Mouse (Mus musculus): ENCODE measurements around the gene Ndrg3.
"Not testable (repeated sequence)": the region's sequence is repeated elsewhere in the genome, so short reads cannot be mapped to it uniquely, and the experiment has no call there.

The Ndrg3 gene

GRCm38 (mm10) chr2:156939926-156940325 lies 51.9 kb downstream of the Ndrg3 start:
- DNase-seq (ENCODE audit: low read depth, low spot score) = not testable (repeated sequence)

GRCm38 (mm10) chr2:156937795-156938194 lies 54.1 kb downstream of the Ndrg3 start:
- no peak for DNase-seq (ENCODE audit: low read depth, low spot score)

DNA sequence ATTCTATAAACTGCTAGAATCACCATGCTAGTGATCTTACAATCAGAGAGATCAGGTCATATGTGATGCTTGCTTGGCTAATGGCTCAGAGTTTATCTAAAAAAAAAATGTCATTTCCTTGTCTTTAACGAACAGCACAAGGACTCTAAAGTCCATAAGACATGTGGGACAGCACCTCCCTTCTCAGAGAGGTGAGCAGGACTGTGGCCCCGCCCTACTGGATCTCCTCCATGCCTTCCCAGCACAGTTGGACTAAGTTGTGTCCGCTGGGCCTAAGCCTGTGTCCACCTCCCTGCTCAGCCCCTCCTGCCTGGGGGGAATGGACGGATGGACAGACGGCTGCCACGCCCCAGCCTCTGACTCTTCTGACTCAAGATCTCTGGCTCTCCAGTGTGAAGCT lies 56.9 kb downstream of the Ndrg3 start:
- DNase-seq (ENCODE audit: low read depth, low spot score) = no peak

DNA sequence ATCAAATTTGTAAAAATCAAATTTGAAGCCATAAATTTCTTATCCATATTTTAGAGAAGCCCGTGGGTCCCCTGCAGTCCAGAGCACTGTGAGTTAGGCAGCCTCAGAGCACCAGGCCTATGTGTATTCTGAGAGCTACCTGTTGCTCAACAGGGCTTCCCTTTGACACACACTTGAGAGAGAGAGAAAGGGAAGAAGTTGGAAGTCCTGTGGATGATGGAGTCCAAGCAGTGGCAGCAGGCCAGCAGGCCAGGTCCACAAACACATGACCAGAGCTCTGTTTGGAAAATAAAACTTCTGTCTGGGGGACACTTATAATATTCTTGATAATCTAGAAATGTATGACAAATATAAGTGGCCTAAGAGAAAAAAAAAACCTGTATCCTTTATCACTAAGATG lies 58.4 kb downstream of the Ndrg3 start:
- no peak for DNase-seq (ENCODE audit: low read depth, low spot score)

DNA sequence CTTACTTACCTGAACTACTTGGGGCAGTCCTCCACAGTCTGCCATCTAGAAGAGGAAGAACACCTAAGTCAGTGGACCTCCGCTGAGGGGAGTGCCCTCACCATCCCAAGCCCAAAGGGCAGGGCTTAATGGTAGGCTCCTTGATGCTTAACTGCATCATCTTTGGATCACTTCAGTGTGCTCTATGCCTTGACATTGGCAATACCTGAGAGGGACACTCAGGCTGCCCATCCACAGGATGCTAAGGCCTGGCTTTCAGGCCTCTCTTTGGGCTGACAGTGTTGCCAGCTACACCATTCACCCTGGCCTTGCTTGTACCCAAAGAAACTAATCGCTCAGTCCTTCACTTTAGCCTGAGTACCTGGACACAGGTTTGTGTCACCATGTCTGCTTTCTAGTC lies 60.4 kb downstream of the Ndrg3 start:
- no peak for DNase-seq (ENCODE audit: low read depth, low spot score)

- no peak for DNase-seq (ENCODE audit: low read depth, low spot score)
Observed at GRCm38 (mm10) chr2:156930549-156930948, 61.3 kb downstream of the Ndrg3 start.

DNA sequence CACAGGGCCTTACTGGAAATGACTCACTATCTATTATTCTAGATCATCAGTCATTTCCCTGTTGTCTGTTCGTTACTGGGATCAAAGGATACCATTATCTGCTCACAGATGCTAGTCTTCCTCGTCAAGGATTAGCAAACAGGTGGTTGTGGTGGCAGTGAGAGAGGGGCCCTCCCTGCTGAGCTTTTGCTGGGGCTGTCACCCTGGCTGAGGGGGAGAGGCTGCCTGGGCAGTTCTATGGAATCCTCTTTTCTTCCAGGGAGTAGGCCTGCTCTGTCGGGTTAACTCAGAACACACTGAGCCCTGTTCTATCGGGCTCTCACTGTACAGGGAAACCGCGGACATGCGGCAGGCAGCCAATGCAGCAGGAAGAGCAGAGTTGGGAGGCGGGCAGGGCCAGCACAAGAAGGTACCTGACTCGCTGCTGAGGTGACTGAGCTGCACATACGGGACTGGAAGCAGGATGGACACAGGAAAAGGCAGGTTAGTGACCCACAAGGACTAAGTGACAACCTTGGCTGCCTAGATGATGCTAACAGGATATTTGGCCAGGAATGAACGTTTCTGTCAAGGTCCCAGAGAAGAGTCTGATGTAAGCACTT lies 62.2 kb downstream of the Ndrg3 start:
- no peak for DNase-seq (ENCODE audit: low read depth, low spot score)

- DNase-seq (ENCODE audit: low read depth, low spot score) = no peak
Observed at GRCm38 (mm10) chr2:156928606-156929005, 63.2 kb downstream of the Ndrg3 start.

- no peak for DNase-seq (ENCODE audit: low read depth, low spot score)
Observed at GRCm38 (mm10) chr2:156927663-156928062, 64.2 kb downstream of the Ndrg3 start.

- not testable (repeated sequence) for DNase-seq (ENCODE audit: low read depth, low spot score)
Observed at GRCm38 (mm10) chr2:156925611-156926010, 66.2 kb downstream of the Ndrg3 start.

GRCm38 (mm10) chr2:156925075-156925474 lies 66.8 kb downstream of the Ndrg3 start:
- DNase-seq (ENCODE audit: low read depth, low spot score) = not testable (repeated sequence)

- no peak for DNase-seq (ENCODE audit: low read depth, low spot score)
Observed at GRCm38 (mm10) chr2:156924210-156924898, 67.5 kb downstream of the Ndrg3 start.

DNA sequence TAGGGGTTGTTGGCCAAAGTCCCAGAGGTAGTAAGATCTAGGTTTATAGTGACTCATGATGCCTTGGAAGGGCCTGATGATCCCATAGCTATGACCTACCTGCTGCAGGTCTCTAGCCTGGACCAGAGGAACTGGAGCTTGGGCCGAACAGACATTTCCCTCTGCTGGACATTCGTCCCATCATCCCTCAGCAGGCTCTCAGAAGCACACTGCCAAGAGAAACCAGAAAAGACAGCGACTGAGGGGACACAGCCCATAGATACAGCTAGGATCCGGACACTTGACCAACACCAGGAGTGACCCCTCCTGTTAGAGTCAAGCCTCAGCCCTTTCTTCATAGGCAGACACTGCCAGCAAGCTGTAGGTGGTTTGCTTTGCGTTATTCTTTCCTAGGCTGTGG lies 68.8 kb downstream of the Ndrg3 start:
- DNase-seq (ENCODE audit: low read depth, low spot score) = no peak

- DNase-seq (ENCODE audit: low read depth, low spot score) = no peak
Observed at GRCm38 (mm10) chr2:156919796-156920195, 72.1 kb downstream of the Ndrg3 start.

DNA sequence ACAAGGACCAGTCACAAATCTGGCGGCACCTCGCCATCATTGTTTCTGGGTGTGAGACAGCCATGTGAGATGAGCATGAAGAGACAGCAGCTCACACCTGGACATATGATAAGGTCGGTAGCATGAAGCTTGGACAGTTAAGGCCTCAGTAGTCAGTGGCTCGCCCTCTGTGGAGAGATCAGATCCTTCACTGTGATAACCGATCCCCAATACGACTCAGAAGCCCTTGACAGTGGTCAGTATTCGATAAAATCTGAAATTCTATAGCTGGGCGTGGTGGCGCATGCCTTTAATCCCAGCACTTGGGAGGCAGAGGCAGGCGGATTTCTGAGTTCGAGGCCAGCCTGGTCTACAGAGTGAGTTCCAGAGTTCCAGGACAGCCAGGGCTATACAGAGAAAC lies 72.7 kb downstream of the Ndrg3 start:
- DNase-seq (ENCODE audit: low read depth, low spot score) = not testable (repeated sequence)

- no peak for DNase-seq (ENCODE audit: low read depth, low spot score)
Observed at GRCm38 (mm10) chr2:156918562-156918961, 73.3 kb downstream of the Ndrg3 start.

DNA sequence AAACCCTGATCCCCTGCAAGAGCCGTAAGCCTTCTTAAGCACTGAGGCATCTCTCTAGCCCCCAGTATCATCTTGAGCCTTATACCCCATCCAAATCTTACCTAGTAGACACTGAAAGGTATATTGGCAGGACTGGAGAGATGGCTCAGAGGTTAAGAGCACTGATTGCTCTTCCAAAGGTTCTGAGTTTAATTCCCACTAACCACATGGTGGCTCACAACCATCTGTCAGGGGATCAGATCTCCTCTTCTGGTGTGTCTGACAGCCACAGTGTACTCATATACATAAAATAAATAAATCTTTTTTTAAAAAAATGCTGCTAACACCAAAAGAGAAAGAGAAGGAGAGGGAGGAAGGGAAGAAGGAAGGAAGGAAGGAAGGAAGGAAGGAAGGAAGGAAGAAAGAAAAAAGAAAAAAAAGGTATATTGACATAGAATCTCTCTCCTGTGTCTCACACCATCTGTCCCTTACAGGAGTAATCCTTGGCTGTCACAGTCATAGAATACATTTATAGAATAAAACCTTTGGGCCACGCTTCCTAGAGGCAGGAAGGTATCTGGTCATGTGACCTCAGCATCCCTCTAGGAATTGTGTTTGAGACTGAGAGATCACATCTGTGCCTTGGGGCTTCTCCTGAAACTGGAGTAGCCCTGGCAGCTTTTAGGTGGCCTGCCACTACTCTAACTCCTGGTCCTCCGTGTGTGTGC lies 75.3 kb downstream of the Ndrg3 start:
- DNase-seq (ENCODE audit: low read depth, low spot score) = no peak

- DNase-seq (ENCODE audit: low read depth, low spot score) = no peak
Observed at GRCm38 (mm10) chr2:156915559-156915958, 76.3 kb downstream of the Ndrg3 start.

DNA sequence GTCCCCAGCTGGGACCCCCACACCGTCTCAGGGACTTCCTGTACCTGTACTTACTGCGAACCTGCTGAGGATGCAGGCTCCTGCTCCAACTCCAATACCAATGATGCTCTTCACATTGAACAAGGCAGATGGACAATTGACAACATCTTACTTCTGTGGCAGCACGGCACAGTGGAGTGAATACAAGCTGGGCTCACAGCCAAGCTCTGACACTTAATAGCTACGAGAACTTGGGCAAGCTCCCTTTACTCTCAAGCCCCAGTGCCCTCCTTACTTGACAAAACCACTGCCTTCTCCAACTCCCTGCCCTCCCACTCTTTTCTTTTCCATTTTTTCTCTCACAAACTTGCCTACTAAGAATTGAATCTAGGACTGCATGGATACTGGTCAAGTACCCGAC lies 78.7 kb downstream of the Ndrg3 start:
- no peak for DNase-seq (ENCODE audit: low read depth, low spot score)

DNA sequence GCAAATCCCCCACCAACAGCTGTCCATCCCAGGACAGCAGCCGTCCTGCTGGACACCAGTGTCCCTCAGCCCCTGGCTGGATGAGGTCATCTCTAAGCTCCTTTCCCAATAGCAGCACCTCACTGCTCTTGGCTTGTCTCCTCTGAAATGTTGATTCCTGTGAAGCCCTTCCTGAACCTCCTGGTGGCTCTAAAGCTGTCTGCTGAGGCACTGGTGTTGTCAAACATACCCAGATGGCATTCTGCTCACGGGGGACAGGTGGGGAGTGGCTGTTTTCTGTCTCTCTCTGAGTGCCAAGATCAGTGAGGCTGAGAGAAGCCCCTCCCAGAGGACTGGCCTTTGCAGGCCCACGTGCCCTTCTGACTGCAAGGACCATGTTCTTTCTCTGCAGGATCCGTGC lies 85.9 kb downstream of the Ndrg3 start:
- DNase-seq (ENCODE audit: low read depth, low spot score) = not testable (repeated sequence)

GRCm38 (mm10) chr2:156904976-156905717 lies 86.7 kb downstream of the Ndrg3 start:
- DNase-seq (ENCODE audit: low read depth, low spot score) = peak; percentile 53

DNA sequence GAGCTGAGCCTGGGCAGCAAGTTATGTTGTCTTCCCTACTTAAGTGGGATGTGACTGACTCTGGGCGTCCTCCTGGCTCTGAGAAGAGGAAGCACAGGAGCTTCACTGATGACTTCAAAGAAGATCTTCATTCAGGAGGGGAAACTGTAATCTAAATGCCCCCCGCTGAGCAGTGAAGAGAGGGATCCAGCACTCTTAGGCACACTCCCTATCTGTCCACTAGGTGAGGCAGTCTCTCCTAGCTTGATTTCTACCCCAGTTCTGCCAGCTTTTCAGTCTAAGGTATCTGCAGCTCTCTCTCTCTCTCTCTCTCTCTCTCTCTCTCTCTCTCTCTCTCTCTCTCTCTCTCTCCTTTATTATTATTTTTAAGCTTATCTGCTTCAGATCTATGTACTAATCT lies 88.5 kb downstream of the Ndrg3 start:
- DNase-seq (ENCODE audit: low read depth, low spot score) = peak; percentile 61

Measured in ES-CJ7 (cell line).